Mouse (Mus musculus): ENCODE measurements around the gene Zmiz1. TPM values are rescaled to one million over a fixed set of nuclear protein-coding genes. Genes with fewer than 3 reads are reported as not detected.

The Zmiz1 gene
- total and polyA plus RNA-seq, 2 experiments from 2014 or later = 50.6 to 135 TPM

GRCm38 (mm10) chr14:25504241-25504640 is 45.3 kb downstream of the Zmiz1 start:
- H3K27me3 ChIP-seq (ENCODE audit: insufficient read depth, low read length) = no peaks in the 10 kb centered on the region
- no peak overlapping the region for H3K4me3 ChIP-seq (ENCODE audit: low read length)
- no peak overlapping the region for H3K4me2 ChIP-seq (ENCODE audit: low read depth, low read length)
- peaks cover 5% of the 10 kb centered on the region; the same call in 1 of the 2 replicates for H3K36me3 ChIP-seq (ENCODE audit: insufficient read depth, low read length)
- TF ChIP-seq CTCF (IDR thresholded peaks at IDR 0.05; ENCODE audit: low read depth) = no peak
- ATAC-seq (no peak), DNase-seq (ENCODE audit: low spot score) (no peak)
- 83% methylated on average over 3 of the region's 3 CpGs for WGBS
- H3K4me1 ChIP-seq (ENCODE audit: insufficient read depth, low read length) = peaks cover 21% of the 10 kb centered on the region
- H3K9me3 ChIP-seq (ENCODE audit: low read length) = no peaks in the 10 kb centered on the region
- H3K9ac ChIP-seq (replicated peaks; ENCODE audit: low read length) = no peak overlapping the region
- no peak overlapping the region for H3K27ac ChIP-seq

DNA sequence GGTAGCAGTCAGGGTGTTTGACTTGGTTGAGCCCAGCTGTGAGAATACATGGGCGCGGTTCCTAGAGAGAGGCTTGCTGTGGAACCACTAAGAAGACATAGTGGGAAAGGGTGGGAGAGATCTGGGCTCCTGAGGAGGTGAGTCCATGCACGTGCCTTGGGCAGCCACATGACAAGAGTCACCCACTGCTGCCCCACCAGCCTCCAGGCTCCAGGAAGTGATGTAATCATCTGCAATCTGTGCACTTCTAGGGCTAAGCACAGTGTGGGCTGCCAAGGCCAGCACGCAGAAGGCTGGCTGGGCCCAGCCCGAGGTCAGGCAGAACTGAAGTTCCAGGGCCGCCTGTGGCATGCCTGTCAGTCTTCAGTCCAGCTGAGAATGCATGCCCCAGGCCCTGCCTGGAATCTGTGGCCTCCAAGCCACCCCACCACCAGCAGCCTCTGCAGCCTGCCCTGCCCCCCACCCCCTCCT is 46.3 kb downstream of the Zmiz1 start:
- H3K4me2 ChIP-seq (ENCODE audit: low read depth, low read length) = no peak overlapping the region
- no peak for TF ChIP-seq CTCF (IDR thresholded peaks at IDR 0.05; ENCODE audit: low read depth)
- H3K4me3 ChIP-seq (ENCODE audit: low read length) = no peak overlapping the region
- peaks cover 17% of the 10 kb centered on the region for H3K4me1 ChIP-seq (ENCODE audit: insufficient read depth, low read length)
- H3K36me3 ChIP-seq (ENCODE audit: insufficient read depth, low read length) = peaks cover 5% of the 10 kb centered on the region; the same call in 1 of the 2 replicates
- no peaks in the 10 kb centered on the region for H3K27me3 ChIP-seq (ENCODE audit: insufficient read depth, low read length)
- 64% methylated on average over 5 of the region's 6 CpGs for WGBS
- H3K9ac ChIP-seq (replicated peaks; ENCODE audit: low read length) = no peak overlapping the region; the same call in 1 of the 2 replicates
- no peaks in the 10 kb centered on the region for H3K9me3 ChIP-seq (ENCODE audit: low read length)
- ATAC-seq = no peak
- DNase-seq (ENCODE audit: low spot score) = no peak
- no peak overlapping the region for H3K27ac ChIP-seq

GRCm38 (mm10) chr14:25508111-25508756 is 49.2 kb downstream of the Zmiz1 start:
- no peak for ATAC-seq
- Histone ChIP-seq H3K27me3 (ENCODE audit: insufficient read depth, low read length) (no peaks in the 10 kb centered on the region), H3K4me3 (ENCODE audit: low read length) (no peak overlapping the region), H3K36me3 (ENCODE audit: insufficient read depth, low read length) (peaks cover 5% of the 10 kb centered on the region; the same call in 1 of the 2 replicates), H3K4me2 (ENCODE audit: low read depth, low read length) (no peak overlapping the region), H3K9me3 (ENCODE audit: low read length) (no peaks in the 10 kb centered on the region), H3K27ac (no peak overlapping the region), H3K9ac (replicated peaks; ENCODE audit: low read length) (no peak overlapping the region), H3K4me1 (ENCODE audit: insufficient read depth, low read length) (peaks cover 28% of the 10 kb centered on the region)
- WGBS = 66% methylated on average over 13 of the region's 13 CpGs
- no peak for TF ChIP-seq CTCF (IDR thresholded peaks at IDR 0.05; ENCODE audit: low read depth)
- no peak for DNase-seq (ENCODE audit: low spot score)

- DNase-seq (ENCODE audit: low spot score) (no peak), ATAC-seq (no peak)
- H3K27ac ChIP-seq = no peak overlapping the region
- H3K9me3 ChIP-seq (ENCODE audit: low read length) = no peaks in the 10 kb centered on the region
- H3K4me3 ChIP-seq (ENCODE audit: low read length) = no peak overlapping the region
- peaks cover 5% of the 10 kb centered on the region; the same call in 1 of the 2 replicates for H3K36me3 ChIP-seq (ENCODE audit: insufficient read depth, low read length)
- H3K9ac ChIP-seq (replicated peaks; ENCODE audit: low read length) = no peak overlapping the region
- WGBS = 84% methylated on average over 5 of the region's 5 CpGs
- H3K27me3 ChIP-seq (ENCODE audit: insufficient read depth, low read length) = no peaks in the 10 kb centered on the region
- peaks cover 33% of the 10 kb centered on the region for H3K4me1 ChIP-seq (ENCODE audit: insufficient read depth, low read length)
- no peak for TF ChIP-seq CTCF (IDR thresholded peaks at IDR 0.05; ENCODE audit: low read depth)
- no peak overlapping the region for H3K4me2 ChIP-seq (ENCODE audit: low read depth, low read length)
These were observed 49.8 kb downstream of the Zmiz1 start for GRCm38 (mm10) chr14:25508757-25509139.

GRCm38 (mm10) chr14:25509450-25510129 is 50.6 kb downstream of the Zmiz1 start:
- H3K4me1 ChIP-seq (ENCODE audit: insufficient read depth, low read length) = peaks cover 33% of the 10 kb centered on the region
- ATAC-seq = no peak
- H3K36me3 ChIP-seq (ENCODE audit: insufficient read depth, low read length) = peaks cover 5% of the 10 kb centered on the region; the same call in 1 of the 2 replicates
- no peak for TF ChIP-seq CTCF (IDR thresholded peaks at IDR 0.05; ENCODE audit: low read depth)
- no peak overlapping the region for H3K4me3 ChIP-seq (ENCODE audit: low read length)
- H3K9me3 ChIP-seq (ENCODE audit: low read length) = no peaks in the 10 kb centered on the region
- no peak for DNase-seq (ENCODE audit: low spot score)
- no peak overlapping the region for H3K9ac ChIP-seq (replicated peaks; ENCODE audit: low read length)
- no peaks in the 10 kb centered on the region for H3K27me3 ChIP-seq (ENCODE audit: insufficient read depth, low read length)
- H3K4me2 ChIP-seq (ENCODE audit: low read depth, low read length) = no peak overlapping the region
- 74% methylated on average over 20 of the region's 20 CpGs for WGBS
- no peak overlapping the region for H3K27ac ChIP-seq

DNA sequence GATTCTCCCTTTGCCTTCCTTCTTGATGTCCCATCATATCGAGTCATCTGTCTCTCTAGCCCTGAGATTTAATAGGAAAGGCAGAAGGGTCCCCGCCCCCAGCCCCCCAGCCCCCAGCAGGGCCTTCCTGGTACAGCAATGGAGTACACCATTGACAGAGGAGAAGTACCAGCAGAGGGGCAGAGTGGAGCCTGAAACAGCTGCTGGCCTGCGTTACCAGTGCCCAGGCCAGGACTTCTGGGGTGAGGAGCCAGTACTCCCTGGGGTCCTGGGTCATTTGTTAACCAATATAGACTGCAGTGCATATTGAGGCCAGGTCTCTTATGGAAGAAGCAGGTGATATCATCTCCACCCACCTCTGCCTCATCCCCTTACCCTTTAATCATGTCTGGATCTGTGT is 51.4 kb downstream of the Zmiz1 start:
- Histone ChIP-seq H3K9ac (replicated peaks; ENCODE audit: low read length) (no peak overlapping the region; the same call in 1 of the 2 replicates), H3K27ac (0 out of 2 replicates have a peak overlapping the region, but pooled peaks have one; percentile 17), H3K36me3 (ENCODE audit: insufficient read depth, low read length) (peaks cover 5% of the 10 kb centered on the region; the same call in 1 of the 2 replicates), H3K4me1 (ENCODE audit: insufficient read depth, low read length) (peaks cover 33% of the 10 kb centered on the region), H3K4me3 (ENCODE audit: low read length) (no peak overlapping the region), H3K4me2 (ENCODE audit: low read depth, low read length) (no peak overlapping the region), H3K27me3 (ENCODE audit: insufficient read depth, low read length) (no peaks in the 10 kb centered on the region), H3K9me3 (ENCODE audit: low read length) (no peaks in the 10 kb centered on the region)
- WGBS = 76% methylated on average over 3 of the region's 3 CpGs
- TF ChIP-seq CTCF (IDR thresholded peaks at IDR 0.05; ENCODE audit: low read depth) = no peak
- ATAC-seq = no peak
- no peak for DNase-seq (ENCODE audit: low spot score)
